Mouse (Mus musculus) 3134 (cell line): ENCODE measurements at regions not wholly inside any gene's neighbourhood (a gene's known extent, or its start where the extent isn't known, plus 50 kb on each side); places are given as distances from the start of the nearest gene placed in this dataset.

Source experiments
- DNase-seq: peaks from one replicate; pipeline ENCODE4 v3.0.0-alpha.2; 2011; ENCODE audit warnings: low spot score; ENCODE audit not compliant: insufficient read length; ENCODE audit errors: extremely low read depth

DNA sequence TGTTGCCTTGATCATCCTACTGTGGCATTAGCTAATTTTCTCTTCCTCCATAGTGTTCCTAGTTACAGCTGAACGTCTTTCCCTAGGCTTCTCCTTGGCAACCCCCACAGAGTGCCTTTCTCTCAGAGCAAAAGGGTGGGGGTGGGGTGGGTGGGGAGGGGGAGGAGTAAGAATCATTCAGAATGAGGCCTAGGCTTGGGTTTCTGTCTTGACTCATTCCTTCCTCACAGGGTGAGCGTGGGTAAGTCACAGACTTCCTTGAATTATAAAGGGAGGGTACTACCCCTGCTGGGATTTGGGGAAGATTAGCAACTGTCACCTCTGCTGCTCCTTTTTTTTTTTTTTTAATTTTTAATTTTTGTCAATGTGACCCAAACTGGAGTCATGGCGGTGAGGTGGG, 114.5 kb downstream of the Dhx35 start:
- DNase-seq: no peak

DNA sequence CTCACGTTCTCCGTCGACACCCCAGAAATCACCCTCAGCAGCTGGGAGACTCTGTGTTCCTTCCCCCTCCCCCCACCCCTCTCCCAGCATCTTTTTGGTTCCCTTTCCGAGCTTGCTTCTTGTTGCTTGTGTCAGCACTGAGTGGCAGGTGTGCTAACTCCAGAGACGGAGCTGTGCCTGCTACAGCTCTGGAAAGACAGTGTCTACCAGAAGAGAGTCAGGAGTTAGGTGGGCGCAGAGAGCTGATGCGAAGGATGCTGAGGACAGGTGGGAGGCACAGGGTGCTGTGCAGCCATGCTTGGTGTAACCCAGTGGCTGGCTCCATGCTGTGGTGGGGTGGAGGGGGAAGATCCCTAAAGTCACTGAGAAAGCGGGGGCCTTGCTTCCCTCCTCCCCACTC, 115.7 kb downstream of the Dhx35 start:
- DNase-seq: no peak

DNA sequence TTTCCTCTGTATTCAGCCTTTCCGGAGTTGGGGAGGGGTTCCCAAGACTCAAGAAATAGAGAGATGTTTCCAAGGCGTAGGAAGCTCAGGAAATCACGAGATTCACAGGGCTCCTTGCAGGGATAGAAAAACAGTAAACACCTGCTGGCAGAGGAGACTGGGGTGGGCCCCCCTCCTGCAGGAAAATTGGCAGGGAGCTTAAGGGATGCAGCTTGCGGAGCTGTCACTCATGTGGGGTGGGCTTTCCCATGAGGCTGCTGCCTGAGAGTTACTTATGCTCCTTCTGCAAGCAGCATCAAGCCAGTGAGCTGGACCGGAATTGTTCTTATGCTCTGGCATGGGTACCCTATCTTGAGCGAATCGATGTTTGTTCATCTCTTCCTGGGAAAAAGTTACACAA, 116.6 kb downstream of the Dhx35 start:
- DNase-seq: no peak

DNA sequence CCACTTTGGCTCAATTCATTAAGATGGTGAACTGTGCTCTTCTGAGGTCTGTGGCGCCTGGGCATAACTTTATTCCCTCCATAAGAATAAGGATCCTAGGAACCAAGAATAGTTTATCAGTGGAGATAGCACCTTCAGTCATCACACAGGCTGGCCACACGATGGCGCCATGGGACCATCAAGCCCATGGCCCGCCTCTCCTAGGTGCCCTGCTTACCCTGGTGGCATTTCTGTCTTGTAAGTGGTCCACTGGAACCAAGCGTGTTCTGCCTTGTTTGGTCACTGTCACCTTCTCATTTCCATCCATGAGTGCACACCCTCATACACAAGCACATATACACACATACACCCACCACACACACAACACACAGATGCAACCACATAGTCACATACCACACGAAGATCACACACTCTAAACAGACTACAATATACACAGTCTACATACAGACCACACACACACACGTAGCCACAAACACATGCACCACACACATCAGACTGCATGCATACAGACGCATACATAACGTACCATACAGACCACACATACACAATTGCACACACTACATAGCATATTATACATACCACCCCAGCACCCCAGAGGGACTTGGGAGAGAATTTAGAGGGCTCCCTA, 118.1 kb downstream of the Dhx35 start:
- peak; percentile 15 for DNase-seq

DNA sequence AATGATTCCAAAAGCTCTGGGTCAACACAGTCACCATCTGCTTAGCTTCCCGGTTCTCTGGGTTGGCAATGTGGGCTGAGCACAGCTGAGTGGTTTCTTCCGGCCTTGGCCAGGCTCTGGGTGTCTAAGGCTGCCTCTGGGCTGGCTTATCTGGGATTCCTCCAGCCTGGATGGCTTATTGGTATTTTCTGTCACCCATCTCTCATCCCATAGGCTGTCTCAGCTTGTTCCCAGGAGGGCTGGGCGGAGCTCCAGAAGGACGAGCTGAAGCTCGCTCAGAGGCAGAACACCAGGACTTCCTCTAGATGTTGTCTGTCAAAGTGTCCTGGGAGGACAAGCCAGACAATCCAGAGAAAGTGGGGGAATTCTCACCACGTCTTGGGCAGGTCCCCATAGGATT, 122.8 kb downstream of the Dhx35 start:
- DNase-seq: peak; percentile 23

DNA sequence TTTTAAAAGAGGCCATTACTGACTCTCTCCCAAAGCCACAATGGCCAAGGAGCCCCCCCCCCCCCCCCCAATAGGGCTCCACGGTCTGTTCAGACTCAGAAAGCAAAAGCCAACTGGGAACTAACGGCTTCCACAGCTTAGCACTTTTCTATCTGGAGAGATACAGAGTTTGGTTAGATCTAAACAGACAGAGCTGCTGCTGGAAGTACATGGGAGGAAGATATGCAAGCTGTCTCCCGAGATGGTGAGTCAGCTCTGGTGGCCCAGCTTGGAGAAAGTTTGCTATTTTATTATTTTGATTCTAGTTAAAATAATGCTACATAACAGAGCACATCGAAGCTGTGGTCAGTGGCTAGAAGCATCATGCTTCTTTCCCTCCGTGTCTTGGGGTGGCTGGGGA, 123.7 kb downstream of the Dhx35 start:
- DNase-seq: no peak

DNA sequence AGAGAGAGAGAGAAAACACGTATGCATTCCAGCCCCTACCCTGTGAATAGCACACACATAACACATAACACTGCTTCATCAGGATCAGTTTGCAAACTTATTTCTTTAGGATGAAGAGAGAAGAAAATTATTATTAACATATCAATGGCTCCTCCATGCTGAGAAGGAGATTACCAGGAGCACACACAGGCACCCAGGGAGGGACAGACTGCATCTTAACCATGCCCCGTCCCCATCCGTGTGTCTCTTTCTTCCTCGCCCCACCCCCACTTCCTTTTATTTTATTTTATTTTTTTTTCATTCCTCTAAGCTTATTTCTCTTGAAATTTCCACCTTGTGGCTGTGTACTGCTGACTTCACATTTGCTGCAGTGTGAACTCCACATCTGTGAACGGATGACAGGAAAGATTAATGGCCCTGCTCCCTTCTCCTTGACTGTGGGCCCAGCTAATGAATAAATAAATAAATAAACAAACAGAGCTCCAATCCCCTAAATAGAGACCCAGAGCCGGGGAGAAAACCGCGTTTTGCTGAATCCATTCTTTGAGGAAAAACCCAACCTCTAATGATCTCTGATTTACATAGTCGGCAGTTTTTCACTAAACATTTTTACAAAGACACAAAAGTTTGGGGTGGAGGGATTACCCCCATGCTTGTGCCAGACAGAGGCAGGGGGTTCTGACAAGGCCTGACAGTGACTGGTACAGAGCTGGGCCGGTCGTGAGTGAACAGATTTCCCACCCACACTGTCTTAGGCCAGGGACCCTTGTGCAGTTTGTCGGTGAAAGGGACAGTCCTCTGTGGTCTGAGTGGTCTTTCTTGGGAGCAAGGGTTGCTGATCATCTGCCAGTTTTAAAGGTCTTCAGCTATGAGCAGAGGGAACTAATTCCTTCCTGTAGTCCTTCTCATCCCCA, 127.0 kb downstream of the Dhx35 start:
- no peak for DNase-seq

DNA sequence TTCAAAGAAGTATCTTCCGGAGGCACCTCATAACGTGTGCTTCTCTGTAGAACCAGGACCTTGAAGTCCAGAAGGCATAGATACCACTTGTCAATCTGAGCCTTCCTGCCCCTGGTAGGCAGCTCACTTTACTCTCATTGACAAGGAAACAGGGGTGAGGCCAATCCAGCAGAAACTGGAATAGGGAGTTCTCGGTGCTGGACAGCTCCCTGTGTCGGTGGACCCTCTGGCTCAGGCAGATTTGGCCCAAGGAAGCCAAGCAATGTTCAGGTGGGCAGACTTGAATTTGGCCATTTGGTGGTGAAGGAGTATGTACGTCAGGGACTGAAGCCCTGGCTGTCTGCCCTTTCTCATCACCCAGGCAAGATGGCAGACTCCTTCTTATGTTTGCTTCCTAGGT, 128.2 kb downstream of the Dhx35 start:
- no peak for DNase-seq

DNA sequence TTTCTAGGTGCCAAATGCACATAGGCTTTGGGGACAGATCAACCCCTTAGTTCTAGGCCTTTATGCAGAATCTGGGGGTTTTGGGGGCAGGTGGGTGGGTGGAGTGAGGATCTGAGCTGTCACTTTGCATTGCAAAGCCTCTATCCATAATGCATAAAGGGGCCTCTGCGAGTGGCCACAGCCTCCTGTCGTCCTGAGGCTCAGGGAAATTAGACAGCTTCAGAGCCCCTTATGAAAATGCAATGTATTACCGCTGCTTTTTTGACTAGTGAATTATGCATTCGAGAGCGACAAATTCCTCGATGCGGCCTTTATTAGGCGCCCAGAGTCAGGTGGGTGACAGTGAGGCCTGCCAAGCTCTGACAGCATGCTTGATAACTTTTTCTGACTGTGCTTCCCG, 134.9 kb downstream of the Dhx35 start:
- DNase-seq: no peak

DNA sequence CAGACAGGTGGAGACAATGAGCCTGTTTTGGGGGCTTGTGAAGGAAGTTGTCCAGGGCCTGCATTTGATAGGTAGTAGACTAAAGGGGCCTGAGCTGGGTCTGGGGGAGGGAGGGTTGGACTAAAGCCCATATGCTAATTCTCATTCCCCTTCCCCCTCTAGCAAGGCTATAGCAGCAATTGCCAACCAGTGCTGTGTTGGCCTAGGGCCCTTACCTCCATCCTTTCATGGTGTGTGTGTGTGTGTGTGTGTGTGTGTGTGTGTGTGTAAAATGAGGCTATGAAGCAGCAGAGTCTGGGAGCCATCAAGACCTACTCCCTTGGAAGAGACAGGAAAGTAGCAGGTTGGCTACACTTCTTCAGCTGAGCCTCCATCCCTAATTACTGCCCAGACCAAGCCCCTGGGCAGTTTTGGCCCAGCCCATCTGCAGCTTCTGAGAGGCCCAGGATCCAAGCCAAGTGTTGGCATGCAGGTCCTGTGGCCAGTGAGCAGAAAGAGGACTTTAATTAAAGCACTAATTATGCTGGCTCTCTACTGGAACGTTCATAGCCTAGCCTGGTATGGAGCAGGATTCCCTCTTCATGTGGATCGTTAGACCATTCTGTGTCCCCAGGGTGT, 143.4 kb downstream of the Dhx35 start:
- DNase-seq: no peak

DNA sequence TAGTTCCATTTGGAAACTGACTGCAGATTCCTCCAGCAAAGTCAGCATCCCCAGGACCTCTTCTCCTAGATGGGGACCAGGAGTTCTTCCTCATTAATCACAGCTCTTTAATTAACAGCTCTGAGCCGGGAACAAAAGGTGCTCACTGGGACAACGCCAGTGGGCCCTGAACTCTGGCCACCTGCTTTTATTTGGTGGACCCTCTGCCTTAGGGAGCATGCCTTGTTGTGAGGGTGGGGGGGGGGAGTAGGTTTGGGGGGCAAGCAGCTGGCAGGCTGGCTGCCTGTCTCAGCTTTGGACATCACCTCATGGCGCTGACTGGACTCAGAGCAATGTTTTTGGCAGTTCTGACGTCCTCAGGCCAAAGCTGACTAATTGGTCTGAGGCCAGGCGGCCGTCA, 154.8 kb downstream of the Dhx35 start:
- no peak for DNase-seq

DNA sequence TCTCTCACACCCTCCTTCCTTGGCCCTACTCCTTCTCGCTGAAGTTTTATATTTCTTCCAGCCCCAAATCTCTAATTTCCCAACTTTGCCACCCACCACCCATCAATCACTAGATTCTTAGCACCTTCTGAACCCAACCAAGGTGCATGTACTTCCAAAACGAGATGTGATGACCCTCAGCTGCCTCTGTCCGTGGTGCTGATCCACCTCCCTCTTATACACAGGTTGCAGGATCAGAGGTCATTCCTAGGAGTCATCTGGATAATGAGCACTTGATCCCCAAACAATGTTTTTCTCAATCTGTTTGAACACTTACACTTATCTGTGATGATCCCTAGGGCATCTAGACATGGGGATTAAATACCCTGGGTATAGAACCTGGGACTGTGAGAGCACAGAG, 156.5 kb downstream of the Dhx35 start:
- DNase-seq: no peak

DNA sequence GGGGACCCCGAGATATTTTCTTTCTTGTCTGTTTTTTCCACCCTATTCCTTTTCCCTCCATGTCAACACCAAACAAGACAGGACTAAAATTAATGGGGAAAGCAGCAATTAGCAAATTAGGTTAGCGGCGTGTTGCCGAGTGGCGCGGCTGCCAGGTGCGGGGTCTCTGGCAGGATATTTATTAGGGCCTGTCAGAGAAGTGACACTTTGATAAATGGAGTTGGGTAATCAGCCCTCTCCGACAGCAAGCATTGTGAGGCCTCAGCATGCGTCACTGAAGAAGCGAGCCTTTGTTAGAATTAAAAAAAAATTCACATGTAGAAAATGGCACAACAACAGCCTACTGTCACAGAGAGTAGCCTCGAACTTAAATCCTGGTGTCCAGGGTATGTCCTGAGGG, 162.3 kb downstream of the Dhx35 start:
- no peak for DNase-seq

DNA sequence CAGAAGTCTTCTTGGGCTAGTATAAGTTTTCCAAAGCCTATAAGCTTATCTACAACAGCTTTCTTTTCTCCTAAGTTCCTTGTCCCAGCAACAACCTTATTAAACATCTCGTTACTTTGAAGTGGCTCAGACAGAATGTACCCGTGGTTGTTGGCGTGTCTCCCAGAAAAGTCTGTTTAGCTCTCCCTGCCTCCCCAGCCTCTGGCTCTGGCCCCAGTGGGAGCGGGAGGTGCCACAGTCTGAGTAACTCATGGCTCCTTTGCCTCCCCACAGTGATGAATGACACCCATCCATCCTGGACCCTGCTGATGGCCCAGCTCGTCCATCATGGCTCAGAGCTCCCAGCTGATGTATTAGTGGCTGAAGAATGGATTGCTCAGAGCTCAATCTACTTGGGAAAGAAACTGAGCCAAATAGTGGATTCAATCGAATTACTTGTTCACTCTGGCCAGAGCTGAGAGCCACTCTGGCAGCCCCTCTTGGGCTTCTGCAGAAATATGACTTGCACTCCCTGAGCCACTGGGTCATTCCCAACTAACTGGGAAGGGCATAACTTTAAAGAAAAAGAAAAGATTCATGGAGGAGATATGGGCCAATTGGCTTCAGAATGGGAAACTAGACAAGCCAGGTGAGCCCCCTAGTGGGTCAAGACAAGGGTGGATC, 170.5 kb downstream of the Dhx35 start:
- peak; percentile 15 for DNase-seq

DNA sequence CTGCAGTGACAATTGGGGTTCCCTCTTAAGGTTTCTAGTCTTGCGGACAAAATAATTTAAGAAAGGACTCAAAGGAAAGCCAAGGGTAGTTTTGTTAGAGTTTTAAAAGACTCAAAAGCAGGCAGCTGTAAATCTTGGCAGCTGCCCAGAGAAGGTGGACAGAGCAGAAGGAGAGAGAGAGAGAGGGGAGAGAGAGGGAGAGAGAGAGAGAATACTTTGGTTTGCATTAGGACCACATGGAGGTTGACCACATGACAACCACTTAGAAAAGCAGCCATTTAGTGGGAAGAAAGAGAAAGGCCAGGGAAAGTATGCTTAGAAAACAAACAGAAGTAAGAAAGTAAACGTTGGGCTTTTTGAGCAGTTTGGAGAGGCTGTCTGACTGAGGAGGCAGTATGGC, 177.6 kb downstream of the Dhx35 start:
- no peak for DNase-seq

DNA sequence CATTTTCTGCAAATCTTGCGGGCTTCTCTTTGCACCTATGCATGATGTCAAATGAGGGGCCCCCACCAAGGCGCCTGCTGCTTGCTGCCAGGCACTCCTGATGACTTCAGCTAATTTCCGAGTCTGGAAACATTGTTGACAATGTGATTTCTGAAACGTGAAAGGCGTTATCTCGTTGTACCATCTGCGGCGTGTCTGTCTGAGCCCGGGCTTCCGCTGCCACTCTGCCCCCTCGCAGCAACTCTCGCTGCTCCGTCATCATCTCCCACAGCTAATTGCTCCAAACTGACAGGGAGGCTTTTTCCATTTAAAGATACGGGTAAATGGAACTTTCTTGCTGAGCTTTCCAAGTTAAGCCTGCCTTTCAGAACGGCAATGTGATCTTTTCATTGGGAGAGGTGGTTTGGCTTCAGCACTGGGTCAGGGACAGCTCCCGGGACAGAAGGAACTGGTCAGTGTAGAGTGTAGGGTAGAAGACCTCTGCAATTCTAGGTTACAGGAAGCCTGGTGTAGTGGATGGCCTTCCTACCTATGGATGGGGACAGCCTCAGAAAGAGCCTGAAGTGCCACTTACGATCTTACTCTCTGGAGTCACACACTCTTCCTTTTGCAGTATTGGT, 191.0 kb downstream of the Dhx35 start:
- no peak for DNase-seq

DNA sequence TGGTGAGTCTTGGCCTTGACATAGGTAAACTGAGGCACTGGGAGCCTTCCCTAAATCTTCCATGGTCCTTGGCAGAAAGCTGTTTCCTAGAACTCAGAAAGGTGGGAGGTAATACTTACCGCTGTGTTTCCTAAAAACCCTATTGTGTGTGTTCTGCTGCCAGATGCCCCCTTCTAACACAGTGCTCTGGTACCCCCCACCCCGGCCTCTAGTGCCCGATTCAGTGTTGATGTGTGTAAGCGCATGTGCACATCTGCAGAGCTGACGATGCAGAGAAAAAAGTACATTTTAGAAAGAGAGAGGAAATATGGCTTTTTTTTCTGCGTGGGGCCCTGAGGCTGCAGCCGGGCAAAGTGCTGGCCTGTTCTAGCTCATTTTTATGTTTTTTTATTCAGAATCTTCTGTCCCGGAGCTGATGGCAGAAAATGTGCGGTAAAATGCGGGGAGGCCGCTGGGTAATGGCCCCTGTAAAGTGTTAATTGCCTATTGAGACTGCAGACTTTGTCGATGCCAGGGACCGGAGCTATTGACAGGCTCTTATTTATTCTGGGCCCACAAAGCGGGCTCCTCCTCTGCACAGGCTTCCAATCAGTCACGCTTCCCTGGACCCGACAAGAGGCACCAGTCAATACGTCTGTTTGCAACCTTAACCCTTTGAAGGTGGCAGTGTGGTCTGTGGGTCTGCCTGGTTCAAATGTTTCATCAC, 208.0 kb downstream of the Dhx35 start:
- no peak for DNase-seq

DNA sequence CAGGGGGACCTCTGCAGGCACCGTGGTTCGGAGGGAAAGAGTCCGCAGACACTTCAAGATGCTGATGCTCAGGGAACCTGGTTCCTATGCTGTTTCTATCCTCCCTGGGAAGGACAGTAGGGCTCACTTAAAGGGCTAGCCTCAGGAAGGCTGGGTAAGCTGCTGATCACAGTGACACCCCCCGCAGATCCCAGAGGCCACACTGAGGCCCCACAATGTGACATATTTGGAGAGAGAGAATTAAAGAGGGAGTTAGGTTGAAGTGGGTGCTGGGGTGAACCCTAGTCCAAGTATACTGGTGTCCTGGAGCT, 208.5 kb downstream of the Dhx35 start:
- no peak for DNase-seq

DNA sequence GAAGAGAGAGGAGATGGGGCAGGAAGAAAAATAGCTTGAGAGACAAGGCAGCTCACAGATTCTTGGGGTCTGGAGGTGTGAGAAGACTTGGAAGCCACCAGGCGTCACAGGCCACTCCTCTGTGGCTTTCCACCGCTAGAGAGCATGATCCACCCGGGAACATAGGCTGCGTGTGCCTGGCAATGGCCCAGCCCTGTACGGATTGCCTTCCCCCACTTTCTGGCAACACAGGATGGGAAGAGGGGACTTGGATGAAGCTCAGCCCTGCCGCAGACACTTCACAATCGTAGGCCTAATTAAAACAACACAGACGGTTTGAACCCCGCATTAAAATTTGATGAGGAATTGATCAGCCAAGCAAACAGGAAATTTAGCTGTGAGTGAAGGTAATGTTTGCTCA, 209.8 kb downstream of the Dhx35 start:
- no peak for DNase-seq

DNA sequence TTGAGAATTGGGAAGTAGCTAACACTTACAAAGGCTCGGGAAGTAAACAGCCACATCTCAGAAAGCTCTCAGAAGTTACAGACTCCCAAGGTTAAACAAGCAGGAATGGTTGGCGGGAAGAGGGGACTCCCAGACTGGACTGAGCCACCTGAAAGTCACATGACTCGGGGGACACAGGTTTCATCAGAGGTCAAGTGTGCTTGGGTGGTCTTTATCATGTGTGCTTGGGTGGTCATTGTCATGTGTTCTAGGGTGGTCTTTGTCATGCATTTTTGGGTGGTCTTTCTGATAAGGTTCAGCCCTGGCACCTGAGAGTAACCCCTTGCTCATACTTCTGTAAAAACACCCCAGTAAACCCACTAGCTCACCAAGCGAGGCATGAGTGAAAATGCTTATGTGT, 218.1 kb downstream of the Dhx35 start:
- DNase-seq: no peak

DNA sequence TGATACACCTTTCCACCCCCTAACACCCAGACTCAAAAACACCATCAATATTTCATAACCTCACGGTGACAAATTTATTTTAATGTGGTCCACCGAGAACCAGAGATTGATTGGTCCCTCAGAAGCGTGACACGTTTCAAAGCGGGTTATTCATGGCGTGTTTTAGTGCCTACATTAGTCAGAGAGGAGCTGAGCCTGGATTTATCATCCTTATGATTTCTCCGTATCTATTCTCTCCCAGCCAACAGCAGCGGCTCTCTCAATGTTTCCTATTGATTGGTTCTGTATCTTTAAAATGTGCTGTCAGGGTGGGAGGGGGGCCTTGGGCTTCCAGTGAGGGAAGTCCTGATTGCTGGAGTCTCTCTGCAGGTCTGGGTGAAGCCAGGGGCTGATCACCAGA, 219.9 kb downstream of the Dhx35 start:
- no peak for DNase-seq
